Mouse (Mus musculus): ENCODE results near the gene Hspa2.

- TF ChIP-seq EP300 (optimal IDR thresholded peaks at IDR 0.05) = no peak
- peak; percentile 56 for TF ChIP-seq CTCF (IDR thresholded peaks at IDR 0.05; ENCODE audit: low read depth)
Observed at GRCm38 (mm10) chr12:76401674-76402073, 2.3 kb upstream of the Hspa2 start.

All from stomach, postnatal 0 days (tissue).